Mouse (Mus musculus): ENCODE measurements around the gene Pde4dip. TPM values are rescaled to one million over a fixed set of nuclear protein-coding genes. Genes with fewer than 3 reads are reported as not detected.

Gene Pde4dip
- polyA plus RNA-seq, 1 experiment from 2014 or later, result 99.4 TPM

- no peak for ATAC-seq (ENCODE audit: insufficient number of reproducible peaks, insufficient read depth, low FRiP score, low read depth)
- Histone ChIP-seq H3K36me3 (ENCODE audit: control insufficient read depth, insufficient read depth, low read length) (peaks cover 75% of the 10 kb centered on the region), H3K9me3 (ENCODE audit: control insufficient read depth, low read length) (no peaks in the 10 kb centered on the region), H3K4me1 (ENCODE audit: control insufficient read depth in 2 of 2, insufficient read depth in 2 of 2, low read length in 2 of 2) (peaks cover 21 to 24% of the 10 kb centered on the region in 2 experiments), H3K9ac (ENCODE audit: low read length) (no peak overlapping the region), H3K4me3 (ENCODE audit: control insufficient read depth in 1 of 2, insufficient read depth in 1 of 2, low read depth in 1 of 2, low read length in 2 of 2) (no peak overlapping the region), H3K27me3 (ENCODE audit: control insufficient read depth, insufficient read depth, low read length) (no peaks in the 10 kb centered on the region), H3K27ac (replicated peaks in 1 of 2; ENCODE audit: control insufficient read depth in 1 of 2, insufficient read depth in 1 of 2, low read depth in 2 of 2, low read length in 2 of 2) (no peak overlapping the region; a peak in 1 of 4 replicates), H3K4me2 (ENCODE audit: low read length) (no peak overlapping the region)
- WGBS, result 46% methylated on average over 8 of the region's 8 CpGs
Measured at GRCm38 (mm10) chr3:97666154-97666553, 222.4 kb downstream of the Pde4dip start.

GRCm38 (mm10) chr3:97665525-97665924 is 223.0 kb downstream of the Pde4dip start:
- Histone ChIP-seq H3K4me1 (ENCODE audit: control insufficient read depth in 2 of 2, insufficient read depth in 2 of 2, low read length in 2 of 2) (peaks cover 21 to 24% of the 10 kb centered on the region in 2 experiments), H3K4me3 (ENCODE audit: control insufficient read depth in 1 of 2, insufficient read depth in 1 of 2, low read depth in 1 of 2, low read length in 2 of 2) (no peak overlapping the region), H3K4me2 (ENCODE audit: low read length) (no peak overlapping the region), H3K27me3 (ENCODE audit: control insufficient read depth, insufficient read depth, low read length) (no peaks in the 10 kb centered on the region), H3K36me3 (ENCODE audit: control insufficient read depth, insufficient read depth, low read length) (peaks cover 68% of the 10 kb centered on the region), H3K9ac (ENCODE audit: low read length) (no peak overlapping the region), H3K9me3 (ENCODE audit: control insufficient read depth, low read length) (no peaks in the 10 kb centered on the region), H3K27ac (replicated peaks in 1 of 2; ENCODE audit: control insufficient read depth in 1 of 2, insufficient read depth in 1 of 2, low read depth in 2 of 2, low read length in 2 of 2) (peak overlapping the region in 1 of 2 experiments; percentile 35; a peak in 1 of 4 replicates)
- 48% methylated on average over 9 of the region's 9 CpGs for WGBS
- no peak for ATAC-seq (ENCODE audit: insufficient number of reproducible peaks, insufficient read depth, low FRiP score, low read depth)

GRCm38 (mm10) chr3:97661206-97661605 is 227.3 kb downstream of the Pde4dip start:
- Histone ChIP-seq H3K4me3 (ENCODE audit: control insufficient read depth in 1 of 2, insufficient read depth in 1 of 2, low read depth in 1 of 2, low read length in 2 of 2) (no peak overlapping the region), H3K9me3 (ENCODE audit: control insufficient read depth, low read length) (no peaks in the 10 kb centered on the region), H3K4me2 (ENCODE audit: low read length) (no peak overlapping the region), H3K4me1 (ENCODE audit: control insufficient read depth in 2 of 2, insufficient read depth in 2 of 2, low read length in 2 of 2) (peaks cover 15 to 21% of the 10 kb centered on the region in 2 experiments), H3K9ac (ENCODE audit: low read length) (no peak overlapping the region), H3K27me3 (ENCODE audit: control insufficient read depth, insufficient read depth, low read length) (no peaks in the 10 kb centered on the region), H3K36me3 (ENCODE audit: control insufficient read depth, insufficient read depth, low read length) (peaks cover 30% of the 10 kb centered on the region), H3K27ac (replicated peaks in 1 of 2; ENCODE audit: control insufficient read depth in 1 of 2, insufficient read depth in 1 of 2, low read depth in 2 of 2, low read length in 2 of 2) (no peak overlapping the region)
- ATAC-seq (ENCODE audit: insufficient number of reproducible peaks, insufficient read depth, low FRiP score, low read depth), result no peak
- 53% methylated on average over 8 of the region's 8 CpGs for WGBS

- H3K9ac ChIP-seq (ENCODE audit: low read length), result no peak overlapping the region
Measured at GRCm38 (mm10) chr3:97659746-97660145, 228.8 kb downstream of the Pde4dip start.

GRCm38 (mm10) chr3:97658426-97659193 is 229.9 kb downstream of the Pde4dip start:
- Histone ChIP-seq H3K27ac (replicated peaks in 1 of 2; ENCODE audit: control insufficient read depth in 1 of 2, insufficient read depth in 1 of 2, low read depth in 2 of 2, low read length in 2 of 2) (peak overlapping the region; percentile 18 to 63; a peak in 3 of 4 replicates), H3K9me3 (ENCODE audit: control insufficient read depth, low read length) (no peaks in the 10 kb centered on the region), H3K9ac (ENCODE audit: low read length) (peak overlapping the region; percentile 84), H3K27me3 (ENCODE audit: control insufficient read depth, insufficient read depth, low read length) (no peaks in the 10 kb centered on the region), H3K36me3 (ENCODE audit: control insufficient read depth, insufficient read depth, low read length) (peaks cover 13% of the 10 kb centered on the region), H3K4me1 (ENCODE audit: control insufficient read depth in 2 of 2, insufficient read depth in 2 of 2, low read length in 2 of 2) (peaks cover 11 to 15% of the 10 kb centered on the region in 2 experiments), H3K4me3 (ENCODE audit: control insufficient read depth in 1 of 2, insufficient read depth in 1 of 2, low read depth in 1 of 2, low read length in 2 of 2) (peak overlapping the region; percentile 81 to 84), H3K4me2 (ENCODE audit: low read length) (peak overlapping the region; percentile 80)
- under 1% methylated on average over 47 of the region's 50 CpGs for WGBS
- peak; percentile 76 for ATAC-seq (ENCODE audit: insufficient number of reproducible peaks, insufficient read depth, low FRiP score, low read depth)

More at GRCm38 (mm10) chr3:97659746-97660145, 228.8 kb downstream of the Pde4dip start:
- Histone ChIP-seq H3K36me3 (ENCODE audit: control insufficient read depth, insufficient read depth, low read length) (peaks cover 25% of the 10 kb centered on the region), H3K27ac (replicated peaks in 1 of 2; ENCODE audit: control insufficient read depth in 1 of 2, insufficient read depth in 1 of 2, low read depth in 2 of 2, low read length in 2 of 2) (no peak overlapping the region), H3K9me3 (ENCODE audit: control insufficient read depth, low read length) (no peaks in the 10 kb centered on the region), H3K27me3 (ENCODE audit: control insufficient read depth, insufficient read depth, low read length) (no peaks in the 10 kb centered on the region), H3K4me1 (ENCODE audit: control insufficient read depth in 2 of 2, insufficient read depth in 2 of 2, low read length in 2 of 2) (peaks cover 11 to 15% of the 10 kb centered on the region in 2 experiments), H3K4me3 (ENCODE audit: control insufficient read depth in 1 of 2, insufficient read depth in 1 of 2, low read depth in 1 of 2, low read length in 2 of 2) (peak overlapping the region in 1 of 2 experiments; percentile 81; a peak in 2 of 4 replicates), H3K4me2 (ENCODE audit: low read length) (peak overlapping the region; percentile 80)
- ATAC-seq (ENCODE audit: insufficient number of reproducible peaks, insufficient read depth, low FRiP score, low read depth), result no peak
- WGBS, result 76% methylated on average over 7 of the region's 7 CpGs

- WGBS, result 2% methylated on average over 51 of the region's 51 CpGs
- peak within 1 kb of the TSS; percentile 84 for H3K9ac ChIP-seq (ENCODE audit: low read length)
- peak; percentile 94 for ATAC-seq (ENCODE audit: insufficient number of reproducible peaks, insufficient read depth, low FRiP score, low read depth)
- H3K27me3 ChIP-seq (ENCODE audit: control insufficient read depth, insufficient read depth, low read length), result no peaks in the 10 kb centered on the region
- H3K4me3 ChIP-seq (ENCODE audit: control insufficient read depth in 1 of 2, insufficient read depth in 1 of 2, low read depth in 1 of 2, low read length in 2 of 2), result peak within 1 kb of the TSS; percentile 81 to 84
- H3K36me3 ChIP-seq (ENCODE audit: control insufficient read depth, insufficient read depth, low read length), result peaks cover 6% of the 10 kb centered on the region
- H3K4me2 ChIP-seq (ENCODE audit: low read length), result peak within 1 kb of the TSS; percentile 80
- H3K4me1 ChIP-seq (ENCODE audit: control insufficient read depth in 2 of 2, insufficient read depth in 2 of 2, low read length in 2 of 2), result peaks cover 11 to 15% of the 10 kb centered on the region in 2 experiments
- H3K9me3 ChIP-seq (ENCODE audit: control insufficient read depth, low read length), result no peaks in the 10 kb centered on the region
- H3K27ac ChIP-seq (replicated peaks in 1 of 2; ENCODE audit: control insufficient read depth in 1 of 2, insufficient read depth in 1 of 2, low read depth in 2 of 2, low read length in 2 of 2), result peak within 1 kb of the TSS; percentile 18 to 63; a peak in 3 of 4 replicates
Measured at GRCm38 (mm10) chr3:97657655-97658411, 230.7 kb downstream of the Pde4dip start, which contains the start of gene Prkab2. Gene Prkab2, plus strand, starts transcription at chr3:97658193.

GRCm38 (mm10) chr3:97654901-97655300 is 233.6 kb downstream of the Pde4dip start:
- no peak overlapping the region for H3K4me3 ChIP-seq (ENCODE audit: control insufficient read depth in 1 of 2, insufficient read depth in 1 of 2, low read depth in 1 of 2, low read length in 2 of 2)
- peaks cover 20 to 25% of the 10 kb centered on the region in 2 experiments for H3K4me1 ChIP-seq (ENCODE audit: control insufficient read depth in 2 of 2, insufficient read depth in 2 of 2, low read length in 2 of 2)
- H3K27ac ChIP-seq (replicated peaks in 1 of 2; ENCODE audit: control insufficient read depth in 1 of 2, insufficient read depth in 1 of 2, low read depth in 2 of 2, low read length in 2 of 2), result no peak overlapping the region
- H3K4me2 ChIP-seq (ENCODE audit: low read length), result no peak overlapping the region
- no peak for ATAC-seq (ENCODE audit: insufficient number of reproducible peaks, insufficient read depth, low FRiP score, low read depth)
- H3K9me3 ChIP-seq (ENCODE audit: control insufficient read depth, low read length), result no peaks in the 10 kb centered on the region
- H3K9ac ChIP-seq (ENCODE audit: low read length), result no peak overlapping the region
- no peaks in the 10 kb centered on the region for H3K27me3 ChIP-seq (ENCODE audit: control insufficient read depth, insufficient read depth, low read length)
- 84% methylated on average over 8 of the region's 8 CpGs for WGBS
- H3K36me3 ChIP-seq (ENCODE audit: control insufficient read depth, insufficient read depth, low read length), result no peaks in the 10 kb centered on the region
